15 mouse cellular contexts compared by ENCODE assay signal in the genomic region with DNA sequence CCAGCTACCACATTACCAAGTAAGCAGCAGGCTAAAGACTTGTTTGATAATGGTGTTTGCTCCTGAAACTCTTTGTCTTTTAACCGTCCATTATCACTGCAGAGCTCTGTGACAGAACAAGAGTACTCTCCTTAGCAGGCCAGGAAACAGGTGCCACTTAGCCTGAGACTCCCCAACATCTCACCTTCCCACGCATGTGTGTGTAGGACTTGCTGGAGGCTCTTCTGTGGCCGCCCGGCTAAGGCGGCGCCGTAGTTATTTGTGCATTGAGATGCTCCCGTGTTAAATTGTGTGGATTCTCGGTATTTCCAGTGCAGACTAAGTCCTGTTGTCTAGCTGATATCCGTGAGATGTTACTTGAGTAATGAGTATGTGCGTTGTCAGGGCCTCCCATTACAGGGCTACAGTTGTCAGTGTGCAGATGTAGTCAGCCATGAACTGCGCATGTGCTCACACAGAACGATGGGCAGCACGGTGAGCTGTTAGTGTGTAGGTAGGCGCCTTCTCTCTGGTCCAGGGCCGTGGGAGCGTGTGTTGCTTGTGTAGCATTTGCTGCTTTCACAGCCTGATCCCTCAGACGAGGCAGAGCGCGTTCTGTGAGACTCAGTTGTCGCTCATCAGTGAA. TPM values are rescaled to one million over a fixed set of nuclear protein-coding genes. Genes with fewer than 3 reads are reported as not detected.
"Had no signal": no experiment of that assay in that cellular context is flagged by ENCODE, and none has a peak within 500 bp of the region (broad histone marks: within the 10 kb centered on the region; RNA-seq: fewer than 3 reads in every experiment).

No protein-coding gene starts in this region.

- H3K27me3 ChIP-seq: limb, embryonic 12.5 days; liver, embryonic 13.5 days; lung, embryonic 15.5 days; midbrain, embryonic 13.5 days; neural tube, embryonic 12.5 days had no signal

- DNase-seq: kidney, adult 8-10 months; kidney, postnatal 25 days; liver; liver, embryonic 13.5 days; liver, postnatal 0 days; lung, postnatal 14 days; retina, postnatal 1 day; thymus, postnatal 36 days had no signal

- H3K4me3 ChIP-seq: limb, embryonic 12.5 days; liver, embryonic 13.5 days; lung, embryonic 15.5 days; midbrain, embryonic 13.5 days; neural tube, embryonic 12.5 days had no signal

- H3K27ac ChIP-seq: limb, embryonic 12.5 days; liver, embryonic 13.5 days; lung, embryonic 15.5 days; macrophage; midbrain, embryonic 13.5 days; neural tube, embryonic 12.5 days had no signal

- H3K9ac ChIP-seq: limb, embryonic 12.5 days; liver, embryonic 13.5 days; liver, postnatal 0 days; lung, embryonic 15.5 days; midbrain, embryonic 13.5 days; neural tube, embryonic 12.5 days had no signal

- H3K4me1 ChIP-seq: limb, embryonic 12.5 days; liver, embryonic 13.5 days; lung, embryonic 15.5 days; midbrain, embryonic 13.5 days; neural tube, embryonic 12.5 days had no signal

- H3K4me2 ChIP-seq: limb, embryonic 12.5 days; liver, embryonic 13.5 days; lung, embryonic 15.5 days; midbrain, embryonic 13.5 days; neural tube, embryonic 12.5 days had no signal

- H3K9me3 ChIP-seq: limb, embryonic 12.5 days; liver, embryonic 13.5 days; lung, embryonic 15.5 days; midbrain, embryonic 13.5 days; neural tube, embryonic 12.5 days had no signal

- ATAC-seq: intestine, postnatal 0 days; liver, postnatal 0 days; midbrain, embryonic 13.5 days had no signal

RNA-seq across cellular contexts. Expression of a gene that starts 26.7 kb away (rescaled TPM):
- total RNA-seq: left cerebral cortex, postnatal 10 days had no signal
- polyA plus RNA-seq: macrophage had no signal
